Mouse (Mus musculus): ENCODE measurements around the gene Zkscan5.

GRCm38 (mm10) chr5:145219981-145220380 lies 15.6 kb downstream of the Zkscan5 start:
- TF ChIP-seq CTCF (IDR thresholded peaks at IDR 0.05; ENCODE audit: low read depth) (no peak), EP300 (IDR thresholded peaks at IDR 0.05; ENCODE audit: low read depth) (no peak)
